Mouse (Mus musculus): ENCODE measurements around the gene Tgfa. TPM values are rescaled to one million over a fixed set of nuclear protein-coding genes. Genes with fewer than 3 reads are reported as not detected.

Gene Tgfa
- total RNA-seq, 2 experiments from 2014 or later = 0.81 to 2.3 TPM

DNA sequence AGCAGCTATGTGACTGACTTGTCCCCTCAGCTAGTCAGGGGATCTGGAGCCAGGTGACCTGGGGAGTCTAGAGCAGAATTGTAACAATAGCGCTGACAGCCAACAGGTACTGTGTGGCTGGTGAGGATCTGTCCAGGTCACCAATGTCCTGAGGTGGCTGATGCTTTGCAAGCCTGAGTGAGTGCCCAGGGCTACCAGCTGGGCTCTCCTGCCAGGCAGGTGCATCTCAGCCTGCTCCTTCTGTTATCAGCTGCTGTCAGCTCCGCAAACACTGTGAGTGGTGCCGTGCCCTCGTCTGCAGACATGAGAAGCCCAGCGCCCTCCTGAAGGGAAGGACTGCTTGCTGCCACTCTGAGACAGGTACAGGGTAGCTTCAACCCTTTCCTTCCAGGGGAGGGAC lies 76.1 kb downstream of the Tgfa start:
- ATAC-seq (replicated peaks; ENCODE audit: low FRiP score, low TSS enrichment, poor library complexity, severe bottlenecking) = no peak

DNA sequence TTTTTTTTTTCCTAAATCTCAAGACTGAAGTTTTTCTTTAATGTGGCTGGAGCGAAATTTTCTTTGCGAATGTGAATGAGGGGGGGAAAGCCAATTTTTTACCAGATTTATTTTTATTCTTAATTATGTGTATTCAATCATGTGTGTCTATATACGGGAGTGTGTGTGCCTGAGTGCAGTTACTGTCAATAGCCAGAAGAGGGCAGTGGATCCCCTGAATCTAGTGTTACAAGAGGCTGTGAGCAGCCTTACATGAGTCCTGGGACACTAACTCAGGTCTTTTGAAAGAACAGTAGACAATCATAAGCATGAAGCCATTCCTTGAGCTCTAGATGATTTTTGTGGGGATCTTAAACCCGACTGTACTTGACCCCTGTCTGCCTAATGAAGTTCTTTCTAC lies 80.7 kb downstream of the Tgfa start:
- ATAC-seq (replicated peaks; ENCODE audit: low FRiP score, low TSS enrichment, poor library complexity, severe bottlenecking) = no peak

DNA sequence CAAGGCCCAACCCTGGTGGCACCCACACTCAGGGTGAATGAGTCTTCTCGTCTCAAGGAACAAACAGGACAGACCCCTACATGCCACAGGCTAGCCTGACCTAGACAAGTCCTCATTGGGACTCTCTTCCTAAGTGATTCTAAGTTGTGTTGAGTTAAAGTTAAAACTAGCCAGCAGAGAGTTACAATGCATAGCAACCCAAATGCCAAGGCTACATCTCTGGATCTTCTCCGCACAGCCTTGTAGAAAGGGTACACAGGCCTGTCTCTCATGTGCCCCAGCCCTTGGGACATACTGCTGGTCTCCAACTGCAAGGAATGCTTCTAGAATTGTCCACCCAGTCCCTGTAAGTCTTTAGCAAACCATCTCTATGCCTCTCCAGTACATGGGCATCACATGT lies 81.8 kb downstream of the Tgfa start:
- no peak for ATAC-seq (replicated peaks; ENCODE audit: low FRiP score, low TSS enrichment, poor library complexity, severe bottlenecking)

DNA sequence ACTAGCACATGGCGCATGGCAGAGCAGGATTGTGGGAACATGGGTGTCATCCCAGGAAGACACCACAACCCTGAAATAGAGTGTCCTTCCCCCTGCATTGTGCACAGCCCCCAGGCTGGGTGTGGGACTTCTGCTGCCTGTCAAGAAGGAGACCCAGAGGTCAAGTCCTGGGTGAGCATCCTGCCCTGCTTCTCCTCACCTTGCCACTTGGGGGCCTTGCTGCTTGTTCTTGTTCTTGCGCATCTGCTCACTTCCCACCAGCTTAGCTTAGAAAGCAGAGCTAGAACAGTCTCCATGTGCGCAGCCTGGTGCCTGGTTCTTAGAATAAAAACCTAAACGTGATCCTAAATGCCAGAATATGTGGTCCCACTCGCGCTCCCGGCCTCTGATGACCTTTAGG lies 82.6 kb downstream of the Tgfa start:
- ATAC-seq (replicated peaks; ENCODE audit: low FRiP score, low TSS enrichment, poor library complexity, severe bottlenecking) = no peak

DNA sequence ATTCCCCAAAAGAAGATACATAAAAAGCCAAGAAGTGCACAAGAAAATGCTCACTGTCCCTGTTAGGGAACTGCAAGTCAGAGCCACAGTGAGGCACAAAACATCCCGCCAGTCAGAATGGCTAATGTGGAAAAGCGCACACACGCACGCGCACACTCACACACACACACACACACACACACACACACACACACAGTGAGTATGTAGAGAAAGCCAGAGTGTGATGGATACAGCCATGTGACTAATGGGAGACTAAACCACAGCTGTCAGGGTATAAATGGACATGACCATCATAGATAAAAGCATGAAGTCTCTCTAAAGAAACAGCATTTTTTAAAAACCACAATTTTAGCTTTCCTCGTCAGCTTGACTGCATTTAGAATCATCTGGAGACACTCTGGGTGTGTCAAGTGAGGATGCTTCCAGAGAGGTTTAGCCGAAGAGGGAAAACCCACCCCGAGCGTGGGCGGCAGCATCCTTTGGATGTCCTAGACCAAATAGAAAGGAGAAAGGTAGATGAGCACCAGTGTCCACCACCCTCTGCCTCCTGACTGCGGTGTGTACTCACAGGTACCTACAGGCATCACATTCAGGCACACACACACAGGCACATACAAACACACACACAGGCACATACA lies 86.7 kb downstream of the Tgfa start:
- no peak for ATAC-seq (replicated peaks; ENCODE audit: low FRiP score, low TSS enrichment, poor library complexity, severe bottlenecking)

DNA sequence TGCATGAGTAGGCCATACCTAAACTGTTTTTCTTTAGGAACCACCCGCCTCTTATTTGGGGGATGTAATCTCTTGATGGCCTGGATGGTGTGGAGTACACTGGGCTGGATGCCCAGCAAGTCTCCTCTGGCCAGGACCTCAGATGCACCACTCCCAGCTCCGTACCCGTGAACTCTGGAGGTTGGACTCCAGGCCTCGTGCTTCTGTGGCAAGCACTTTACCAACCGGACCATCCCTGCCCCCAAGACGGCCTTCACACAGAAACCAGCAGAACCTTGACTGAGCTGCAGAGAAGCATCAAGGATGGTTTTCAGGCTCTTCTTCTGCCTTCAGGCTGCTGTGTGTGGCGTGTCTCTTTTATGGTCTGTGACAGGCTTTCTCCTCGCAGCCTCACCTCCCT lies 98.3 kb downstream of the Tgfa start:
- no peak for ATAC-seq (replicated peaks; ENCODE audit: low FRiP score, low TSS enrichment, poor library complexity, severe bottlenecking)

DNA sequence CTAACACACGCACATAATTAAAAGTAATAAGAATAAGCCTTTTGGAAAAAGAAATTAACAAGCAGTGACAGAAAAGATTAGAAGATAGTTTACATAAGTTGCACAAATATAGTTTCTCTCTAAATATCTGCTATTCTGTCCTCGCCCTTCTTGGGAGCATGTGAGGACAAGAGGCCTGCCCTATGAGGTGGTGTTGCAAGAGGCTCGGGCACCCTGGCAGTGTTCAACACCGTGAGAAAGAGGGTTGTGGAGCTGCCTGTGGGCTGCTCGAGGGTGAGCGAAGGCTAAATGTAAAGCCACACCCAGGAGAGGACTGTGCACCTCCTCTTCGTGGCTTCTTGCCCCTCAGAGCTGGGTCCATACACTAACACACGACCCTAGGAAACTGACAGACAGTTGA lies 100.4 kb downstream of the Tgfa start:
- ATAC-seq (replicated peaks; ENCODE audit: low FRiP score, low TSS enrichment, poor library complexity, severe bottlenecking) = no peak

DNA sequence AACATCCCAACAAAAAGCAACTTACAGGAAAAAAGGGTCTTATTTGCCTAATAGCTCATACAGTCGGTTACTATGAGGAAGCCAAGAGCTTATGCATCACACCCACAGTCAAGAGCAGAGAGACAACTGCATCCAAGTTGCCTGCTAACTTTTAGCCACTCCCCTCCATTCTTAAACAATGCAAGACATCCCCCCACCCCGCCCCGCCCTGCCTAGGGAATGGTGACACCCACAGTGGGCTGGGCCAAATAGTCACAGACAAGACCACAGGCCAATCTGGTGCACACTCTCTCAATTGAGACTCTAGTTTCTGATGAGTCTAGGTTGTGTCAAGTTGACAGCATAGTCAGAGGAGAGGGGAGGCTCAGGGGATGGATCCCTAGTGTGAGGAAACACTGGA lies 101.1 kb downstream of the Tgfa start:
- no peak for ATAC-seq (replicated peaks; ENCODE audit: low FRiP score, low TSS enrichment, poor library complexity, severe bottlenecking)

DNA sequence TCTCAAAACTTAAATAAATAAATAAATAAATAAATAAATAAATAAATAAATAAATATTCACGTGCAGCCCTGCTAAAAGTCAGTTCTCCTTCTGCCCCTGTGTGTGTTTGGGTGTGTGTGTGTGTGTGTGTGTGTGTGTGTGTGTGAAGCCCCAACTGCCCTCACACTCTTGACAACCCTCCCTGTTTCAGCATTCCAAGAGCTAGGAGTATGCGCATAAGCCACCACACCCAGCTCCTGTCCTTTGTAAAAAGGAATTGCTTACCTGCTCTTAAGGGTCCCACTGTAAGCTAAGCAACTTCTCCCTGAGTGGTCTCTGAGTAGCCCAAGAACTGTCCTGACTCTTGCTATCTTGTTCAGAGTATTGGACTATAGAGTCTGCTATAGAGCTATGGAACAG lies 101.9 kb downstream of the Tgfa start:
- no peak for ATAC-seq (replicated peaks; ENCODE audit: low FRiP score, low TSS enrichment, poor library complexity, severe bottlenecking)

DNA sequence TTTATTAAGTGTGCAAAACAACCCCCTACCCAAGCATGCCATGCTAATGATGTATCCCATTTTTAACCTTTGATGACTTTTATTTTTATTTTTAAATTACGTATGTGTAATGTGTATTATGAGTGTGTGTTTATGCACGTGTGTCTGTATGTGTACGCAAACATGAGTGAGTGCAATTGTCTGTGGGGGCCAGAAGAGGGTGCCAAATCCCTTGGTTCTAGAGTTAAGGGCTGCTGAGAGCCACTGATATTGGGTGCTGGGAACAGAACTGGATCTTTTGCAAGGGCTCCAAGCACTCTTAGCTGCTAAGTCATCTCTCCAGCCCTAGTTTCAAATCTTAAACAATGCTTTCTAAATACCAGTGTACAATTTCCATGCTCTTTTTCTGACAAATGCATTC lies 103.9 kb downstream of the Tgfa start:
- ATAC-seq (replicated peaks; ENCODE audit: low FRiP score, low TSS enrichment, poor library complexity, severe bottlenecking) = no peak

DNA sequence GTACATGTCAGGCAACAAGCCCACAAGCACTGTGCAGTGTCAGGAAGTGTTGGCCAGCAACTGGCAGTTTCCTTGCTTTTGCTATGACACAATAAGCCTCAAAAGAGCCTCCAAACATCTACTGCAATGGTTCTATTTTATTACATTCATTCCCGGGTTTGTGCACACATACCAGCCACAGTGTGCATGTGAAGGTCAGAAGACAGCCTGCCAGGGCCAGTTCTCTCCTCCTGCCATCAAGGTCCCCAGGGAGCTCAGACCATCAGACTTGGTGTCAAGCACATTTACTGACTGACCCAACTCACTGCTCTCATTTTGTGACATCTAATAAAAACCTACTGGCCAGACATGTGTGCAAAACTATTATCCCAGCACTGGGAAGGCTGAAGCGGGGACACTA lies 104.4 kb downstream of the Tgfa start:
- no peak for ATAC-seq (replicated peaks; ENCODE audit: low FRiP score, low TSS enrichment, poor library complexity, severe bottlenecking)

DNA sequence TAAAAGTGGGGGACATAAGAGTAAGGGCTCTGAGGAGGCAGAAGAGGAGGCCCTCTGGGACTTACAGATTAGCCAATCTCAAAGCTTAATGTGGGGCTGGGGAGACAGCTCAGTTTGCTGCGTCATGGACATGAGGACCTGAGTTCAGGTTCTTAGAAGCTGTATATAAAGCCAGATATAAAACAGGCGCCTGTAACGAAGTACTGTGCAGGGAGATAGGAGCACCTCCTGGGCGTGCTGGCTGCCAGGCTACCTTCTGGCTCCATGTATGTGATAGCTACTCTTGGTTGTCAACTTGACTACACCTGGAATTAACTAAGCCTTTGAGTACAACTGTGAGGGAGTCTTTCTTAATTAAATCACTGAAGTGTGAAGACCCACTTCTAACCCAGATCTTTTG lies 110.7 kb downstream of the Tgfa start:
- ATAC-seq (replicated peaks; ENCODE audit: low FRiP score, low TSS enrichment, poor library complexity, severe bottlenecking) = no peak

DNA sequence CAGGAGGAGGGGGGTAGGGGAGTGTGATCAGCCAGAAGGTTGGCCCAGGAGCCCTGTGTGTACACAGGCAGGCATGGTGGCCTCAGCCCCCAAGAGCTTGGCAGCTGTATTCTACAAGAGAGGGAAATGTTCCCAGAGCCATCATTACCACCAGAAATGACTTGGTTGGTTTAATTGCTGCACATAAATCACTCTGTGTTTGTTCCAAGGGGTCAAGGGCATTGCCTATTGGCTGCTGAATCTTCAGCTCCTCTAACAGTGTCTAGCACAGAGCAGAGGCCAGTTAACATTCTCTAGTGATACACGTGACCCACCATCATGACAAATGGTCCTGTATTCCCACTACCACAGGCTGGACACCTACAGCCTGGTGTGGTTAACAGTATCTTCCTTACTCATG lies 119.0 kb downstream of the Tgfa start:
- no peak for ATAC-seq (replicated peaks; ENCODE audit: low FRiP score, low TSS enrichment, poor library complexity, severe bottlenecking)

DNA sequence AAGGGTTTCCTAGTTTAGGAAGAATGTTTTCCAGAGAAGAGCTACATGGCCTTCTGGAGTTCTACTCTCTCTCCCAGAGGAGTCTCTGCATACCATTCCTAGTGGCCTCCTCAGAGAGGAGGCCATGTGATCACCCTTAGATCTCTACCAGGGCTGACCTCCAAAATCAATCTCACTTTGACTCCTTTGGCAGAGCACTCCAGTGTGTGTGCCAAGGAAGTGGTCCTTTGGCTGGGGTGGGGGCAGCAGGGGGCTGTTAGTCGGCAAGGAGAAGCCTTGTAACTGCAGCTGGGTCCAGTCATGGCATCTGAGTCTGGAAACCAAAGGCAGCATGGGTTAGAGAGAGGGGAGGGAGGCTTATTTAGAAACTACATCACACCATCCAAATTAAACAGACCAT lies 122.0 kb downstream of the Tgfa start:
- ATAC-seq (replicated peaks; ENCODE audit: low FRiP score, low TSS enrichment, poor library complexity, severe bottlenecking) = no peak

DNA sequence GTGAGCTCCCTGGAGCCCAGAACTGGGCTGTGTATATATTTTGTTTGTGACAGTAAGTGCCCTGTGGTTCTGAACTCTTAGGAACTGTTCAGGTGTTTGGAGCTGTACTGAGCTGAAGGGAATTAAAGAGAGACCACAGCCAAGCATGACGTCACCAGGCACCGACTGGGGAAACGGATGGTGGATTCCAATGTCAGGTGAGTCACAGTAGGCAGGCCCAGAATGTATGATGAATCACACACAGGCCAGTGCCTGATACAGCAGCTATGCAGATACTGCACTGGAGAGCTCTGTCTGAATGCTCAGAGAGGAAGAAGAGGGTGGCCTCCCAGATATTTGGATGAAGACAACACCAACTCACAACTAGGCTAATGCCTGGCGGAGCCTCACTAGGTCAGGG lies 123.8 kb downstream of the Tgfa start:
- no peak for ATAC-seq (replicated peaks; ENCODE audit: low FRiP score, low TSS enrichment, poor library complexity, severe bottlenecking)

DNA sequence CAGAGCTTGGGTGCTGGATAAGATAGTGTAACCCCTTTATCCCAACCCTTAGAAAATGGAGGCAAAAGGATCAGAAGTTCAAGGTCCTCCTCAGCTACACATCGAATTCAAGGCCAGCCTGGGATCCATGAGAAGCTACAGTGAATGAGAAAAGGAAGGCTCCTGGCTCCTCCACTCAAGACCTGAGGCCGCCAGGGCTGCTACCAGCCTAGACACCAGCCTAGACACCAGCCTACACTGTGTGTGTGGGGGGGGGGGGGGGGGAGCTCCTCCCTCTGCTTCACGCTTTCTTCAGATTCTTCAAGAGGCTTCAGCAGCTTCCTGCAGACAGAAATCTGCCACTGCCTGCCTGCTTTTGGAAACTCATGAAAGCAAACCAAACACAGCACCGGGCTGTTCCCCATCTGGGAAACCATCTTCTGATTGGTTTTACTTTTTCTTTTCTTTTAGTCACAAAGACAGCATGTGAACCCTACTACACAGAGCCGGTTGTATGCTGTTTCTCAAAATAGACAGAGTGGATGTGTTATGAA lies 127.1 kb downstream of the Tgfa start:
- no peak for ATAC-seq (replicated peaks; ENCODE audit: low FRiP score, low TSS enrichment, poor library complexity, severe bottlenecking)

DNA sequence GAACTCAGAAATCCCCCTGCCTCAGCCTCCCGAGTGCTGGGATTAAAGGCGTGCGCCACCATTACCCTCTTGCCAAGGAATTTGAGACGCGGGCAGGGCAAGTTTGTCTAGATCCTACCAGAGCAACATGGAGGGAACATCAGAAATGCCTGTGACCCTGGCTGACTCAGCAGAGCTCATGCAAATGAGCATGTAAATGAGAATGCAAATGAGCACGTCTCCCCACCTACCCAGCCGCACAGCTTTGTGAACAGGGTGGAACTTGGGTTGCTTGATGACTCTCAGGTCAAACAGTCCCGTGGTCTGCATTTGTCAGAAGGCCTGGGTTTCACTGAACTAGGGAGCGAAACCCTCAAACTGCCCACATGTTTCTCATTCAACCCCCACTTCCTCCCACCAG lies 128.0 kb downstream of the Tgfa start:
- no peak for ATAC-seq (replicated peaks; ENCODE audit: low FRiP score, low TSS enrichment, poor library complexity, severe bottlenecking)

DNA sequence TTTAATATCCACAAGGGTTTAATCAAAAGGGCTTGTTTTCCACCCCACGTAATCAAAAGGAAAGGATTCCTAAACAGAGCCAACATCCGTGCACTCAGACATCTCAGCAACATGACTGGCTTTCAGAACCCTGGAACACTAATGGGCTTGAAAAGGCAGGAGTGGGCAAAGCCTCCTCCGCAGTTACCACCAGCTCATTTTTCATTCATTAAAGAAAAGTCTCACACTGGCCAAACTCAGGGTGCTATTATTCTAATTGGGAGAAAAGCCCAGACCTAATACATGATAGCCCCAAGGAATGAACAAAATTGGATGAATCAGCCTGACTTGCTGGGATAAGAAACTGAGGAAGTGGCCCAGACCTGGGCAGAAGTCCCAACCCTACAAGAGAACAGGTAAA lies 129.4 kb downstream of the Tgfa start:
- ATAC-seq (replicated peaks; ENCODE audit: low FRiP score, low TSS enrichment, poor library complexity, severe bottlenecking) = no peak
